Mouse (Mus musculus) erythroblast, embryonic 14.5 days (primary cell): ENCODE measurements around the gene Saa2.

Experiments
- GATA1 ChIP-seq: IDR thresholded peaks from 2 replicates; pipeline ENCODE4 v1.6.1; 2012; ENCODE audit warnings: low read length, inconsistent platforms, mixed read lengths
- TAL1 ChIP-seq: IDR thresholded peaks from 3 replicates; pipeline ENCODE4 v1.6.1; 2012; ENCODE audit warnings: low read length, inconsistent platforms, mixed read lengths

DNA sequence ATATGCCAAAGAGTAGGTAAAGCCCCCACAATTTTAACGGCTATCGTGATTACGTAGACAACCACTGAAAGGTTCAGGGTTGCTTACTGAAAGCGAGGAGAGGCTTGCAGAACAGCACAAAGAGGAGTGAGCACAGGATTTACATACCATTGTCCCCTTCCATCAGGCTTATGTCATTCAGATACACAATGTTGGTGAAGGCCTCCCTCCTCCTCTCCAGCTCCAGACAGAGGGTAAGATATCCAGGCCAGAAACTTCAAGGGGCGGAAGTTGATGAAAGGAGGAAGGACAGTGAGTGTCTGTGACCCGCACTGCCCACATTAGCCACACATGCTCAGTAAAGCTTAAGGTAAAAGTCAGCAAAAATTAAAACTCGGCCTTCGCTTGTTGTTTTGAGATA, 13.1 kb downstream of the Saa2 start:
- TF ChIP-seq GATA1 (no peak), TAL1 (no peak)
